Mouse (Mus musculus) testis, adult 2 months (tissue): Measurements from ENCODE around the gene Cldn7.

Experiments used
- CTCF ChIP-seq: fragments of 200-500 bp; IDR thresholded peaks from 2 replicates; pipeline ENCODE4 v1.5.1; 2012; ENCODE audit warnings: low read depth, mild to moderate bottlenecking, inconsistent platforms, low read length, moderate library complexity; ENCODE audit not compliant: control insufficient read depth, insufficient read depth, insufficient replicate concordance
- POLR2A ChIP-seq: fragments of 200-500 bp; IDR thresholded peaks from 2 replicates; pipeline ENCODE4 v1.6.1; 2012; ENCODE audit warnings: low read depth, mild to moderate bottlenecking, inconsistent platforms, low read length, moderate library complexity; ENCODE audit not compliant: control insufficient read depth

- no peak for TF ChIP-seq CTCF
- no peak for TF ChIP-seq POLR2A
These were observed 1.7 kb downstream of the Cldn7 start for GRCm38 (mm10) chr11:69966006-69966859.
